In the genomic region with DNA sequence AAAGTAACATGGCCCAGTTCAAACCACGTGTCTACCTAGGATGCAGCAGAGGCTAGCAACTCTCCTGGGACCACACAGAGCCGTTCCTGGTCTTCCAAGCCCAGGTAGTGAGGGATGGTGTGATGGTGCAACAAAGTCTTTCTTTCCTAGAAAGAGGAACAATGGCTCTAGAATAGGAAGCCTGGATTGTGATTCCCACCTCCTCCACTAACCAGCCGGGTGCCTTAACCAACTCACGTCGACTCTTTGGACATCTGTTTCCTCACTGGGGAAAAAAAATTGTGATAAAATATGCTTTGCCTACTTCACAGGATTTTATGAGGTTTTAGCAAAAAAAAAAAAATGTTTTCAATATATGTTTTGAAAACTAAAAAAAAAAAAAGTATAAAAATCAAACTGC, we compare ENCODE assay signal across 11 mouse cellular contexts.
"Had no signal": no experiment of that assay in that cellular context is flagged by ENCODE, and none has a peak within 500 bp of the region (broad histone marks: within the 10 kb centered on the region; RNA-seq: fewer than 3 reads in every experiment).

No protein-coding gene starts in this region.

- DNase-seq: liver, postnatal 0 days; lung, adult 2 months; lung, postnatal 14 days; lung, postnatal 36 days; retina, postnatal 1 day; right cerebral cortex, postnatal 25 days; right cerebral cortex, postnatal 4 days; spleen, adult 18-20 months; thymus, adult 2 months; thymus, postnatal 25 days; thymus, postnatal 4 days had no signal
